Mouse (Mus musculus) thymus, postnatal 36 days (tissue): ENCODE measurements around the gene Nhlrc3.

Experiments used
- DNase-seq, 2 experiments: peaks; one replicate each; pipeline ENCODE4 v3.0.0; 2022; ENCODE audit warnings: mixed read lengths in 2 of 2

Gene Nhlrc3

GRCm38 (mm10) chr3:53454005-53454404, 9.1 kb downstream of the Nhlrc3 start:
- DNase-seq = no peak

- DNase-seq = no peak
Measured at GRCm38 (mm10) chr3:53453346-53453745, 9.8 kb downstream of the Nhlrc3 start.

GRCm38 (mm10) chr3:53452351-53452750, 10.8 kb downstream of the Nhlrc3 start:
- DNase-seq = no peak

GRCm38 (mm10) chr3:53450666-53451065, 12.5 kb downstream of the Nhlrc3 start:
- DNase-seq = no peak

GRCm38 (mm10) chr3:53448208-53448607, 14.9 kb downstream of the Nhlrc3 start:
- no peak for DNase-seq

- DNase-seq = no peak
Measured at GRCm38 (mm10) chr3:53446801-53447200, 16.3 kb downstream of the Nhlrc3 start.

GRCm38 (mm10) chr3:53445540-53445939, 17.6 kb downstream of the Nhlrc3 start:
- no peak for DNase-seq

- no peak for DNase-seq
Measured at GRCm38 (mm10) chr3:53436550-53436949, 26.6 kb downstream of the Nhlrc3 start.

- DNase-seq = no peak
Measured at GRCm38 (mm10) chr3:53434610-53435009, 28.5 kb downstream of the Nhlrc3 start.

GRCm38 (mm10) chr3:53423576-53423975, 39.6 kb downstream of the Nhlrc3 start:
- DNase-seq = no peak

- DNase-seq = no peak
Measured at GRCm38 (mm10) chr3:53422691-53423090, 40.4 kb downstream of the Nhlrc3 start.

- no peak for DNase-seq
Measured at GRCm38 (mm10) chr3:53421656-53422055, 41.5 kb downstream of the Nhlrc3 start.

GRCm38 (mm10) chr3:53417701-53418100, 45.4 kb downstream of the Nhlrc3 start:
- DNase-seq = no peak

GRCm38 (mm10) chr3:53416036-53416506, 47.1 kb downstream of the Nhlrc3 start:
- DNase-seq = no peak

GRCm38 (mm10) chr3:53413959-53414358, 49.2 kb downstream of the Nhlrc3 start:
- DNase-seq = no peak

GRCm38 (mm10) chr3:53413465-53413864, 49.7 kb downstream of the Nhlrc3 start:
- DNase-seq = no peak

- no peak for DNase-seq
Measured at GRCm38 (mm10) chr3:53412259-53412658, 50.9 kb downstream of the Nhlrc3 start.

- no peak for DNase-seq
Measured at GRCm38 (mm10) chr3:53410031-53410430, 53.1 kb downstream of the Nhlrc3 start.

- no peak for DNase-seq
Measured at GRCm38 (mm10) chr3:53407145-53407544, 56.0 kb downstream of the Nhlrc3 start.
